Mouse (Mus musculus) spleen, adult 2 months (tissue): Measurements from ENCODE around the gene Cldn34d. TPM values are rescaled to one million over a fixed set of nuclear protein-coding genes. Genes with fewer than 3 reads are reported as not detected.

Experiments used
- DNase-seq, 2 experiments: peaks; one replicate each; pipeline versions ENCODE4 v3.0.0 to v3.0.0-alpha.2; 2012 to 2021; ENCODE audit warnings: low spot score in 2 of 2, low read depth in 1 of 2
- H3K27ac ChIP-seq: fragments of 200-500 bp; 2 replicates; pipeline ENCODE4 v1.5.1; 2012; ENCODE audit warnings: low read length, inconsistent platforms; ENCODE audit not compliant: insufficient read depth
- H3K27me3 ChIP-seq: fragments of 200-500 bp; 2 replicates; pipeline ENCODE4 v1.6.1; 2012; ENCODE audit warnings: mild to moderate bottlenecking, moderate library complexity, low read length, inconsistent platforms; ENCODE audit not compliant: control insufficient read depth, insufficient read depth
- H3K36me3 ChIP-seq: fragments of 200-500 bp; 2 replicates; pipeline ENCODE4 v1.6.1; 2012; ENCODE audit warnings: mild to moderate bottlenecking, low read length, inconsistent platforms; ENCODE audit not compliant: control insufficient read depth, insufficient read depth
- H3K4me1 ChIP-seq: fragments of 200-500 bp; 2 replicates; pipeline ENCODE4 v1.6.1; 2011; ENCODE audit warnings: inconsistent platforms; ENCODE audit not compliant: control insufficient read depth, insufficient read depth, insufficient read length
- H3K4me3 ChIP-seq: fragments of 200-500 bp; 2 replicates; pipeline ENCODE4 v1.5.1; 2011; ENCODE audit warnings: mild to moderate bottlenecking, inconsistent platforms; ENCODE audit not compliant: insufficient read depth, insufficient read length; ENCODE audit errors: extremely low read depth
- CTCF ChIP-seq: fragments of 200-500 bp; IDR thresholded peaks from 2 replicates; pipeline ENCODE4 v1.5.1; 2011; ENCODE audit warnings: mild to moderate bottlenecking, inconsistent platforms; ENCODE audit not compliant: insufficient read depth, insufficient read length, insufficient replicate concordance; ENCODE audit errors: extremely low read depth
- POLR2A ChIP-seq: fragments of 200-500 bp; IDR thresholded peaks from 2 replicates; pipeline ENCODE4 v1.6.1; 2011; ENCODE audit warnings: low read depth, low read length, inconsistent platforms
- WGBS: fragments of 180-500 bp; shearing (Covaris S2); methylation state at CpG from one replicate; pipeline ENCODE4 v1.1.7; 2018; 5-methylcytosine and 5-hydroxymethylcytosine counted together
- polyA plus RNA-seq: library from polyadenylated mRNA; depleted of rRNA; stranded (reverse); fragments of >200 nt; gene quantifications from 2 replicates; pipeline ENCODE4 v1.2.3, GENCODE M21; 2012; rRNA removed

The Cldn34d gene
- not detected in 2 replicates for polyA plus RNA-seq

- Histone ChIP-seq H3K4me1 (no peaks in the 10 kb centered on the region), H3K36me3 (no peaks in the 10 kb centered on the region), H3K27me3 (peaks cover 3% of the 10 kb centered on the region), H3K4me3 (no peak within 1 kb of the TSS), H3K27ac (no peak within 1 kb of the TSS)
- TF ChIP-seq CTCF (no peak), POLR2A (no peak)
- WGBS = 57% methylated on average over 1 of the region's 1 CpGs
- DNase-seq = no peak
These were observed at the start of gene Cldn34d for GRCm38 (mm10) chrX:76602824-76603223. Gene Cldn34d (minus strand): TSS chrX:76602924.

GRCm38 (mm10) chrX:76598459-76599206 is 4.1 kb downstream of the Cldn34d start:
- DNase-seq = peak in 1 of 2 experiments; percentile 43
- no peak for TF ChIP-seq CTCF
- peak; percentile 43; the same call in 1 of the 2 replicates for TF ChIP-seq POLR2A
- 45% methylated on average over 6 of the region's 6 CpGs for WGBS

More at GRCm38 (mm10) chrX:76598459-76599206, 4.1 kb downstream of the Cldn34d start:
- Histone ChIP-seq H3K27me3 (peaks cover 3% of the 10 kb centered on the region), H3K36me3 (no peaks in the 10 kb centered on the region), H3K4me1 (no peaks in the 10 kb centered on the region), H3K27ac (no peak overlapping the region), H3K4me3 (no peak overlapping the region)

Other genes with a start within 250 kb of the Cldn34d start
- gene Cldn34b4, start 209.6 kb downstream of the Cldn34d start, polyA plus RNA-seq = not detected in 2 replicates